Mouse (Mus musculus): ENCODE results near the gene Gba.

DNA sequence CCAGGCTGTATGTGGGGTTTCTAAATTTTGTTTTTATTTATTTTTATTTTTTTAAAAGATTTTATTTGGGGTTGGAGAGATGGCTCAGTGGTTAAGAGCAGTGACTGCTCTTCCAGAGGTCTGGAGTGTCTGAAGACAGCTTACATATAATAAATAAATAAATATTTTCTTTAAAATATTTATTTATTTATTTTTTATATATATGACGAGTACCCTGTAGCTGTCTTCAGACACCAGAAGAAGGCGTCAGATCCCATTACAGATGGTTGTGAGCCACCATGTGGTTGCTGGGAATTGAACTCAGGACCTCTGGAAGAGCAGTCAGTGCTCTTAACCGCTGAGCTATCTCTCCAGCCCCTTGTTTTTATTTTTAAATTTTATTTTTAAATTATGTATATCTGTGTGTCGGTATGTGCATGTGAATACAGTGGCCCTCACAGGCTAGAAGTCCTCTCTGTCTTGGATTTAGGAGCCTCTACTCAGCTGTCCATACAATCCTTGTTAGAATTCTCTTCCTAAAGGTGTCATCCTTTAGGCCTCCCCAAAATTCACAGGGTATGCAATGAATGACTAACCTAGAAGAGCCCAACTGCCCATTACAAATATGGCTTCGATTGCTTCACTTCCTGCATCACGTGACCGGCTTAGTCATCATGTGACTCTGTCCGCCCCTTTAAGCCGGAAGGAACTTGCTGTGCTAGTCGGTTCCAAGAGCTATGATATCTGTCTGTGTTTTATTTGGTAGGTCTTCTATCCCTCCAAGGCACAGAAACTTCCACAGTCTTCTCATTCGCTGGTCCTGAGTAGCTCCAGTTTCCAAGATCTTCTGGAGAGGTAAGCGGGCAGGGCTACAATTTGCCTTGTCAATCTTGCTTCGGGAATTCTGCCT lies at the start of gene Gba:
- TF ChIP-seq CTCF (IDR thresholded peaks at IDR 0.05; ENCODE audit: low read depth) (no peak), EP300 (IDR thresholded peaks at IDR 0.05; ENCODE audit: low read depth) (no peak)

Data from heart, postnatal 0 days (tissue).